Mouse (Mus musculus) kidney, embryonic 16.5 days (tissue): ENCODE measurements around the gene Gm17364. TPM values are rescaled to one million over a fixed set of nuclear protein-coding genes. Genes with fewer than 3 reads are reported as not detected.
"Not testable (repeated sequence)": the region's sequence is repeated elsewhere in the genome, so short reads cannot be mapped to it uniquely, and the experiment has no call there.

Experiments
- ATAC-seq: fragments of 200-750 bp; cut with Nextera tagmentation; 2 replicates; pipeline ENCODE4 v1.8.0; 2017; ENCODE audit warnings: moderate TSS enrichment; ENCODE audit not compliant: low FRiP score, low TSS enrichment
- H3K27ac ChIP-seq: fragments of 300-500 bp; sonication (generic); 2 replicates; pipeline ENCODE4 v1.5.1; 2014; ENCODE audit warnings: low read length
- H3K27me3 ChIP-seq: fragments of 300-500 bp; sonication (generic); 2 replicates; pipeline ENCODE4 v1.6.1; 2014; ENCODE audit warnings: low read length, control low read depth, mixed read lengths; ENCODE audit not compliant: insufficient read depth
- H3K36me3 ChIP-seq: fragments of 300-500 bp; sonication (generic); 2 replicates; pipeline ENCODE4 v1.6.1; 2014; ENCODE audit warnings: low read length, control low read depth, mixed read lengths; ENCODE audit not compliant: insufficient read depth
- H3K4me1 ChIP-seq: fragments of 300-500 bp; sonication (generic); 2 replicates; pipeline ENCODE4 v1.6.1; 2014; ENCODE audit warnings: low read length, control low read depth, mixed read lengths; ENCODE audit not compliant: insufficient read depth
- H3K4me2 ChIP-seq: fragments of 300-500 bp; sonication (generic); replicated peaks from 2 replicates; pipeline ENCODE4 v1.6.1; 2014; ENCODE audit warnings: low read depth, low read length
- H3K4me3 ChIP-seq: fragments of 300-500 bp; sonication (generic); 2 replicates; pipeline ENCODE4 v1.5.1; 2014; ENCODE audit warnings: mild to moderate bottlenecking, low read length
- H3K9ac ChIP-seq: fragments of 300-500 bp; sonication (generic); replicated peaks from 2 replicates; pipeline ENCODE4 v1.6.1; 2014; ENCODE audit warnings: low read length
- H3K9me3 ChIP-seq: fragments of 300-500 bp; sonication (generic); 2 replicates; pipeline ENCODE4 v1.6.1; 2016; ENCODE audit warnings: low read length, control low read depth
- WGBS: fragments of 180-500 bp; shearing (Covaris S2); extraction: QIAGEN DNeasy Blood & Tissue Kit; methylation state at CpG from one replicate; pipeline ENCODE4 v1.1.7; 2014; 5-methylcytosine and 5-hydroxymethylcytosine counted together
- polyA plus RNA-seq: library from polyadenylated mRNA; unstranded; fragments of >200 nt; fragmentation: Nextera tagmentation; extraction: Ambion mirVana; gene quantifications from 2 replicates; pipeline ENCODE4 v1.2.1, GENCODE M21; 2015

The Gm17364 gene
- polyA plus RNA-seq, 1 experiment from 2014 or later: not detected

GRCm38 (mm10) chr13:41256126-41256525 lies 17.7 kb downstream of the Gm17364 start:
- Histone ChIP-seq H3K4me1 (peaks cover 3% of the 10 kb centered on the region; the same call in 1 of the 2 replicates), H3K4me3 (no peak overlapping the region), H3K27me3 (no peaks in the 10 kb centered on the region), H3K36me3 (no peaks in the 10 kb centered on the region), H3K27ac (no peak overlapping the region), H3K9me3 (no peaks in the 10 kb centered on the region), H3K4me2 (no peak overlapping the region), H3K9ac (no peak overlapping the region)
- ATAC-seq: no peak
- WGBS: 85% methylated on average over 5 of the region's 5 CpGs

- no peak for ATAC-seq
- no peaks in the 10 kb centered on the region for H3K27me3 ChIP-seq
- H3K4me2 ChIP-seq: no peak overlapping the region
- H3K27ac ChIP-seq: no peak overlapping the region
- H3K9ac ChIP-seq: no peak overlapping the region
- peaks cover 10% of the 10 kb centered on the region for H3K4me1 ChIP-seq
- WGBS: 91% methylated on average over 7 of the region's 7 CpGs
- H3K9me3 ChIP-seq: no peaks in the 10 kb centered on the region
- no peaks in the 10 kb centered on the region for H3K36me3 ChIP-seq
- no peak overlapping the region for H3K4me3 ChIP-seq
Observed at GRCm38 (mm10) chr13:41252736-41253135, 21.0 kb downstream of the Gm17364 start.

- peaks cover 10% of the 10 kb centered on the region for H3K4me1 ChIP-seq
- H3K36me3 ChIP-seq: no peaks in the 10 kb centered on the region
- no peak overlapping the region for H3K27ac ChIP-seq
- no peaks in the 10 kb centered on the region for H3K9me3 ChIP-seq
- no peak overlapping the region for H3K4me2 ChIP-seq
- WGBS: 68% methylated on average over 6 of the region's 6 CpGs
- ATAC-seq: no peak
- H3K4me3 ChIP-seq: no peak overlapping the region
- H3K9ac ChIP-seq: no peak overlapping the region
- no peaks in the 10 kb centered on the region for H3K27me3 ChIP-seq
Observed at GRCm38 (mm10) chr13:41252141-41252540, 21.6 kb downstream of the Gm17364 start.

- Histone ChIP-seq H3K4me3 (no peak overlapping the region), H3K9ac (no peak overlapping the region), H3K36me3 (no peaks in the 10 kb centered on the region), H3K27ac (no peak overlapping the region), H3K4me1 (peaks cover 10% of the 10 kb centered on the region), H3K9me3 (no peaks in the 10 kb centered on the region), H3K27me3 (no peaks in the 10 kb centered on the region), H3K4me2 (no peak overlapping the region)
- ATAC-seq: no peak
- 53% methylated on average over 5 of the region's 5 CpGs for WGBS
Observed at GRCm38 (mm10) chr13:41251667-41252066, 22.1 kb downstream of the Gm17364 start.

DNA sequence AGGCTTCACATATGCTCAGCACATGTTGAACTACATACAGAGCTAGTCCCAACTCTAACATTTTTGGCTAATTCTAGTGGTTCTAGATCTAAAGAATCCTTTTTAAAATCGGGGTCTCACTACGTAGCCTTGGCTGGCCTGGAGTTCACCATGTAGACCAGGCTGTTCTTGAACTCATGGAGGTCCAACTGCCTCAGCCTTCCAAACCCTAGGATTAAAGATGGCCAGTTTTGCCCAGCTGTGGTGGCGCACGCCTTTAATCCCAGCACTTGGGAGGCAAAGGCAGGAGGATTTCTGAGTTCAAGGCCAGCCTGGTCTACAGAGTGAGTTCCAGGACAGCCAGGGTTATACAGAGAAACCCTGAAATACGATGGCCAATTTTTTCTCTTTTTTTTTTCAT lies 22.5 kb downstream of the Gm17364 start:
- 92% methylated on average over 5 of the region's 5 CpGs for WGBS
- H3K9ac ChIP-seq, H3K27ac ChIP-seq, H3K9me3 ChIP-seq, ATAC-seq, H3K36me3 ChIP-seq, H3K4me2 ChIP-seq, H3K27me3 ChIP-seq, H3K4me3 ChIP-seq: not testable (repeated sequence)
- H3K4me1 ChIP-seq: peaks cover 10% of the 10 kb centered on the region

DNA sequence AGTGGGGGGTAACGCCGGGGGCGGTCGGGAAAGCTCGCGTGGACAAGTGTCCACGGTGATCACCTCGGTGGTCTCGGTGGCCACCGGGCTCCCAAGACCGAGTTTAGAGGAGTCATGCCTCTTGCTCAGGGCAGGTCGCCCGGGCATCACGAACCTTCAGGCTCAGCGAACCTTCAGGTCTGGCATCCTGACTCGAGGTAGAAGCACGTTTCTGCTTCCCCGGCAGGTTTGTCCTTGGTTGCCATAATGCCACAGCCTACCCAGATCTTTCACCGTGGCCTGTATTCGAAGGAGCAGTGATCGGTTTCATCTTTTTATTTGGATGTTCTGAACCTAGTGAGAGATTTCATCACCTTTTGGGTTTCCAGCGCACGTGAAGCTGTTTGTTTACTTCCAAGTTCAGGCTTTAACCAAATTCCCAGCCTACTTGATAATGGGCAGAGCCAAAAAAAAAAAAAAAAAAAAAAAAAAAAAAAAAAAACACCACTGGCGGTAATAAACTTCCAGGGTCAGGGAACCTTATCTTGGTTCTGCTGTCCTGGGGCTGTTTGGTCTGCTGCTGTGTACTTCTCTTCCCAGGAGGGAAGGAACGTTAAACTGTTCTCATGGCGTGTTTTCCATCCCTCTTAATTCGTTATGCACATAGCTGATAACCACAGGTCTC lies 23.3 kb downstream of the Gm17364 start:
- peak overlapping the region; percentile 90 for H3K9ac ChIP-seq
- H3K4me3 ChIP-seq: peak overlapping the region; percentile 85
- WGBS: 1% methylated on average over 27 of the region's 27 CpGs
- peaks cover 10% of the 10 kb centered on the region for H3K4me1 ChIP-seq
- H3K9me3 ChIP-seq: no peaks in the 10 kb centered on the region
- peak overlapping the region; percentile 87 for H3K4me2 ChIP-seq
- H3K27me3 ChIP-seq: no peaks in the 10 kb centered on the region
- no peaks in the 10 kb centered on the region for H3K36me3 ChIP-seq
- peak overlapping the region; percentile 76; the same call in 1 of the 2 replicates for H3K27ac ChIP-seq
- no peak for ATAC-seq

DNA sequence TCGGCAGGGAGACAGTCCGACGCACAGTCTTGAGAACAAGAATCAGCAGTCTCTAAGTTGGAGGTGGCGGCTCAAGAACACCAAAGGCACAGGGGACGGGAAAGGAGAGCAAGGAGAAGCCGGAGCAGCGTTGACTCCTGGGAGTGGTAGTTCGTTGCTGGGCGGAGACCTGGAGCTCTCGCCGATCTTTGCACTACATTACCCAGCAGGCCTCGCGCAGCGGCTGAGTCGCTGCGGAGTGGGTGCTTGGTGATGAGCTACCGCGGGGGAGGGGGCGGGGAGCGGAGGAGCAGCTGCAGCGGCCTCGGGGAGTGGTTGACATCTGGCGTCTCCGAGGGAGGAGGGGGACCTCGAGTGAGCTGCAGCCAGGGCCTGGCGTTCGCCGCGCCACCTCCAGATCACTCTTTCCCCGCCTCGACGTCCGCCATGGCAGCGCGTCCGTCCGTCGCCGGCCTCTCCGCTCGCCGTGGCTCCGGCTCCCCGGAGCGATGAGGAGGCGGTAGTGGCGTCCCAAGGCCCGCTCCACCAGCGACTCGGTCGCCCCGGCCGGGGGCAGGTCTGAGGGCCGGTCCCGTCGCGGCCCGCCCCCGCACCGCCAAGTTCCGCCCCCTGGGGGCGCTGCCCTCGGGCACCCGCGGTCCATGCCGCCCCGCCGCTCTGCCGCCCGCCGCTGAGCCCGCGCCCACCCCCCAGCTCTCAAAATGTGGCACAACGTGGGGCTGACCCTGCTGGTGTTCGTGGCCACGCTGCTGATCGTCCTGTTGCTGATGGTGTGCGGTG lies 24.0 kb downstream of the Gm17364 start, which contains the start of gene Smim13:
Smim13 (plus strand) TSS at position 307 of the 780 bp plus-strand sequence.
- no peaks in the 10 kb centered on the region for H3K36me3 ChIP-seq
- peaks cover 10% of the 10 kb centered on the region for H3K4me1 ChIP-seq
- peak within 1 kb of the TSS; percentile 85 for H3K4me3 ChIP-seq
- H3K9ac ChIP-seq: peak within 1 kb of the TSS; percentile 90
- H3K4me2 ChIP-seq: peak within 1 kb of the TSS; percentile 87
- peak within 1 kb of the TSS; percentile 76; the same call in 1 of the 2 replicates for H3K27ac ChIP-seq
- H3K27me3 ChIP-seq: no peaks in the 10 kb centered on the region
- H3K9me3 ChIP-seq: no peaks in the 10 kb centered on the region
- under 1% methylated on average over 55 of the region's 78 CpGs for WGBS
- peak; percentile 99 for ATAC-seq

DNA sequence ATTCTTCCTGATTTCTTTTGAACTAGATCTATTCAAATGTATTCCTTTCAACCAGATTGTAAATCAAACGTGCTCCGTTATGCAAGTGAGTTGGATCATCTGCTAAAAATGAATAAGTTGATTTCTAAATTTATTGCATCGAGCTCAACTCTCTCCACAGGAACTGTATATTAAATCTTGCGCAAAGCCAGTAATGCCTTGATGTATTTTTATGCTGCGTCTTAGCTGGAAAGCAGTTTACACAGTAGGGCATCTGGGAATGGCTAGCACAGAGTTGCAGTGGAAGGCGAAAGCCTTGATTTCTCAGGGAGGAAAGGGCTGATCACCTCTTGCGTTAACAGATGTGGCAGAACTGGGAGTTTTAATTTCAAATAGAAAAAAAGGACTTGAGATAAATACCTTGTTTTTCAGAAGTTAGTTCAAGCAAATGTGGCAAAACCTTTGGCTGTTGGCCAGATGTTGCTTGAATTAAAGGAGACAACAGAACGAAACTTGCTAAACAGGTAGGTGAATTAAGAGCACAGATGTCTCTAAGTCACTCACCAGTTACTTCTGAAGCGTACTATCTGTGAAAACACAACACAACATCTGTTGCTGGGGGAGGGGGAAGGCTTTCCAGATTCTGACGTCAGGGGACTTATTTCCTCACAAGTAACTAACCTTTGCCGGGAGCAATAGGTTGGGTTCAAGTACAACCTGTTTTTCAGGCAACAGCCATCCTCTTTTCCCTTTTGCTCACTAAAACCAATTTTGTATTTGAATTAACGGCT lies 24.8 kb downstream of the Gm17364 start:
- Histone ChIP-seq H3K36me3 (no peaks in the 10 kb centered on the region), H3K4me2 (peak overlapping the region; percentile 72), H3K9ac (peak overlapping the region; percentile 79), H3K27ac (peak overlapping the region; percentile 63; the same call in 1 of the 2 replicates), H3K9me3 (no peaks in the 10 kb centered on the region), H3K27me3 (no peaks in the 10 kb centered on the region), H3K4me1 (peaks cover 10% of the 10 kb centered on the region), H3K4me3 (peak overlapping the region; percentile 85)
- ATAC-seq: peak; percentile 18; the same call in 1 of the 2 replicates
- 45% methylated on average over 12 of the region's 12 CpGs for WGBS

DNA sequence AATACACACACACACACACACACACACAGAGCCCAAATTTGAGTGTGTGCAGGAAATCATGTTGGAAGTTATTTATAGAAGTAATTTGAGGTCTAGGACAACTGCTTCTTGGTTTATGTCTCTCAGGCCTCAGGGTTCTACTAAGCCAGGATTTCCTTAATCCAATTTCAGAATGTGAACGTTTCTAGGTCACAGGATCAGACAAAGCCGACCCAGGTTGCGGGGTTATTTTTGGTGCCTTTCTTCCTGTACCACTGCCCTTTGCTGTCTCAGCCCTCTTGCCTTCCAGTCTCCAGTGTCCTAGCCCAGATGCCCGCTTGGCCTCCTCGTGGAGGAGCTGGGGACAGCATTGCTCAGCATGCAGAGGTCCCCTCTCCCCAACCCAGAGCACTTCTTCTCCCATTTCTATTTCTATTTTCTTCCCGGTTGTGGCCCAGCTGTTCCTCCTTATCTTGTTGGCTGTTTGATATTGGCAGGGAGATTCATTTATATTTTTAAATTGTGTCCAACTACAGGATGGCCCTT lies 29.4 kb downstream of the Gm17364 start:
- WGBS: 56% methylated on average over 6 of the region's 6 CpGs
- no peak for ATAC-seq
- H3K27ac ChIP-seq: no peak overlapping the region
- H3K36me3 ChIP-seq: no peaks in the 10 kb centered on the region
- no peaks in the 10 kb centered on the region for H3K9me3 ChIP-seq
- no peaks in the 10 kb centered on the region; the same call in 1 of the 2 replicates for H3K27me3 ChIP-seq
- H3K4me3 ChIP-seq: no peak overlapping the region
- no peak overlapping the region for H3K4me2 ChIP-seq
- H3K4me1 ChIP-seq: peaks cover 4% of the 10 kb centered on the region
- H3K9ac ChIP-seq: no peak overlapping the region
